Mouse (Mus musculus) bone marrow macrophage, adult 2 months (primary cell): ENCODE data around the gene Arid4b.

Experiments
- CTCF ChIP-seq: IDR thresholded peaks from 2 replicates; pipeline ENCODE4 v1.5.1; 2012; ENCODE audit warnings: low read depth, mild to moderate bottlenecking, low read length, moderate library complexity
- POLR2A ChIP-seq: IDR thresholded peaks from 2 replicates; pipeline ENCODE4 v1.6.1; 2012; ENCODE audit warnings: mild to moderate bottlenecking, low read depth, low read length, borderline replicate concordance

GRCm38 (mm10) chr13:14018283-14018682 is 44.7 kb upstream of the Arid4b start:
- TF ChIP-seq CTCF, result no peak
- TF ChIP-seq POLR2A, result no peak
